Mouse (Mus musculus): ENCODE results near the gene Topbp1. TPM values are rescaled to one million over a fixed set of nuclear protein-coding genes. Genes with fewer than 3 reads are reported as not detected.

Gene Topbp1
- total and polyA plus RNA-seq, 2 experiments, result 1.9 to 8.4 TPM

DNA sequence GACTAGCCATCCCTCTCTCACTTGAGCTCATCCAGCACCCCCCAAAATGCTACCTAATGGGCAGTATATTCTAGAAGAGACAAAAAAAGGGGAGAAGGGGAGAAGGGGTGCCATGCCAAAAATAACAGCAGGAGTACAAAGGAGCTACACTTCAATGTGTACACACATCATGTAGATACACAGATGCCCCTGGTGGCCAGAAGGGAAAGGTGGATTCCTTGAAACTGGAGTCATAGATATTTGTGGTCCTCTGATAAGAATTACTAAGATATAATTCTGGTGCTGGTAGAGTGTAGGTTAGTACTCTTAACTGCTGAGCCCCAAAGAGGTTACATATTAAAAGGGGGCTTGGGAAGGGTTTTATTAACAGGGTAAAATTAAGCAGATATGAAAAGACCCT lies 52.9 kb downstream of the Topbp1 start:
- Histone ChIP-seq H3K9ac (ENCODE audit: low read depth, low read length) (no peak overlapping the region), H3K27me3 (ENCODE audit: control insufficient read depth, insufficient read depth, low read length) (no peaks in the 10 kb centered on the region), H3K4me1 (ENCODE audit: control insufficient read depth, insufficient read depth, low read length) (no peaks in the 10 kb centered on the region), H3K79me2 (ENCODE audit: control insufficient read depth, insufficient read depth, low read length) (no peaks in the 10 kb centered on the region; the same call in 1 of the 2 replicates), H3K36me3 (ENCODE audit: control insufficient read depth, insufficient read depth, low read length) (peaks cover 40% of the 10 kb centered on the region), H3K27ac (replicated peaks; ENCODE audit: insufficient read depth, low read depth, low read length) (no peak overlapping the region), H3K4me3 (ENCODE audit: insufficient read depth, low read depth, low read length) (no peak overlapping the region)
- no peak for DNase-seq (ENCODE audit: extremely low read depth, low read depth, low spot score)
- TF ChIP-seq POLR2A (IDR thresholded peaks at IDR 0.05; ENCODE audit: extremely low read depth, insufficient read depth, low read length) (no peak), CTCF (IDR thresholded peaks at IDR 0.05; ENCODE audit: low read depth, low read length) (no peak)

DNA sequence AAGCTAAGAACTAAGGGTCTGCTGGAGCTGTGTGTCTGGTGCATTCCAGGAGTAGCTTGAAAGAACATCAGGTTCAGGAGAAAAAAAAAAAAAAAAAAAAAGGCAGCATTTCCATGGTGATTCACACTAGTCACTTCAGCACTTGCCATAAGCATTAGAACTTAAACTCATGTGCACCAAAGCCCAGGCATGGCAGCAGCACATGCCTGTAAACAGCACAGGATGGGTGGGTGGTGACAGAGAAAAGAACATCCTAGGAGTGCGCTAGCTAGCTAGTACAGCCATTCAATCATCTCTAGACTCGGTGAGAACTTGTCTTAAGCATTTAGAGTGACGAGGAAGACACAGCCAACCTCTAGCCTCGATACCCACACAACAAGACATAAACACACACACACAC lies 53.5 kb downstream of the Topbp1 start:
- peaks cover 5% of the 10 kb centered on the region for H3K4me1 ChIP-seq (ENCODE audit: control insufficient read depth, insufficient read depth, low read length)
- H3K36me3 ChIP-seq (ENCODE audit: control insufficient read depth, insufficient read depth, low read length), result peaks cover 45% of the 10 kb centered on the region
- H3K79me2 ChIP-seq (ENCODE audit: control insufficient read depth, insufficient read depth, low read length), result peaks cover 5% of the 10 kb centered on the region; the same call in 1 of the 2 replicates
- TF ChIP-seq CTCF (IDR thresholded peaks at IDR 0.05; ENCODE audit: low read depth, low read length) (no peak), POLR2A (IDR thresholded peaks at IDR 0.05; ENCODE audit: extremely low read depth, insufficient read depth, low read length) (no peak)
- 93% methylated on average over 4 of the region's 4 CpGs for WGBS
- DNase-seq (ENCODE audit: extremely low read depth, low read depth, low spot score), result no peak
- H3K9ac ChIP-seq (ENCODE audit: low read depth, low read length), result no peak overlapping the region
- no peaks in the 10 kb centered on the region for H3K27me3 ChIP-seq (ENCODE audit: control insufficient read depth, insufficient read depth, low read length)
- no peak overlapping the region for H3K27ac ChIP-seq (replicated peaks; ENCODE audit: insufficient read depth, low read depth, low read length)
- H3K4me3 ChIP-seq (ENCODE audit: insufficient read depth, low read depth, low read length), result no peak overlapping the region

DNA sequence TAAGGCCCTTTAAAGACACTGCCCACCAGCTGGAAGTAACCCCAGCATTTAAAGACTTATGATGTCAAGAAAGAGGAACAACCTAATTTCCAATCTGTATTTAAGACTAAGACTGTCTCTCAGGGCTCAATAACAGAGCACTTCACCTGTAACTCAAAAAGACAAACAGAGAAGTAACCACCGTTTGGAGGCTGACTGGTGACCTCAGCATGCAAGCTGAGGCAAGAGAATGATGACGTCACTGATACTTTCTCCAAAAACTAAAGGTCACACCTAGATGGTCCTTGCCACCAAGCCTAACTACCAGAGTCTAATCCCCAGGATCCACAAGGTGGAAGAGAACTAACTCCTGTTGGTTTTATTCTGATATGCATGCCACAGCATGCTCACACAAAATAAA lies 55.6 kb downstream of the Topbp1 start:
- TF ChIP-seq CTCF (IDR thresholded peaks at IDR 0.05; ENCODE audit: low read depth, low read length) (no peak), POLR2A (IDR thresholded peaks at IDR 0.05; ENCODE audit: extremely low read depth, insufficient read depth, low read length) (no peak)
- peaks cover 45% of the 10 kb centered on the region for H3K36me3 ChIP-seq (ENCODE audit: control insufficient read depth, insufficient read depth, low read length)
- H3K4me1 ChIP-seq (ENCODE audit: control insufficient read depth, insufficient read depth, low read length), result peaks cover 5% of the 10 kb centered on the region
- H3K9ac ChIP-seq (ENCODE audit: low read depth, low read length), result no peak overlapping the region
- H3K4me3 ChIP-seq (ENCODE audit: insufficient read depth, low read depth, low read length), result no peak overlapping the region
- H3K27ac ChIP-seq (replicated peaks; ENCODE audit: insufficient read depth, low read depth, low read length), result no peak overlapping the region
- DNase-seq (ENCODE audit: extremely low read depth, low read depth, low spot score), result peak; percentile 37
- 20% methylated on average over 2 of the region's 2 CpGs for WGBS
- H3K79me2 ChIP-seq (ENCODE audit: control insufficient read depth, insufficient read depth, low read length), result peaks cover 10% of the 10 kb centered on the region; the same call in 1 of the 2 replicates
- H3K27me3 ChIP-seq (ENCODE audit: control insufficient read depth, insufficient read depth, low read length), result no peaks in the 10 kb centered on the region

DNA sequence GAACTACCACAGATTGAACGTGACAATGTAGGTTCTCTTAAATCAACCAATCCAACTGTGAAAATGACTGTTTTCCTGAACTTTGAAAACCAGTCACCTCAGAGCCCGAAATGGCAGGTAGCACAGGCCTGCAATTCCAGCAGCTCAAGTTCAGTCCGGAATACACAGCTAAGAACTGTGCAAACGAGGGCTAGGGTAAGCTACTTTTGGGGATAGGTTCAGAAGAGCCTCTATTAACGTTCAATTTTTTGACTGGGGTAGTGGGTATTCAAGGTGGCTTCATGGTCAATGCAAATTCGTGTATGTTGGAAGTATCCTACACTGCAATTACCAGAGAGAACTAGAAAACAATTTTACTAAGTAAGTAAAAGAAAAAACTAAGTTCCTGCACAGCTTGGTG lies 58.1 kb downstream of the Topbp1 start:
- peaks cover 9% of the 10 kb centered on the region for H3K4me1 ChIP-seq (ENCODE audit: control insufficient read depth, insufficient read depth, low read length)
- peaks cover 31% of the 10 kb centered on the region for H3K36me3 ChIP-seq (ENCODE audit: control insufficient read depth, insufficient read depth, low read length)
- no peak for TF ChIP-seq CTCF (IDR thresholded peaks at IDR 0.05; ENCODE audit: low read depth, low read length)
- H3K9ac ChIP-seq (ENCODE audit: low read depth, low read length), result no peak overlapping the region
- no peak for DNase-seq (ENCODE audit: extremely low read depth, low read depth, low spot score)
- H3K4me3 ChIP-seq (ENCODE audit: insufficient read depth, low read depth, low read length), result peak overlapping the region; percentile 10; the same call in 1 of the 2 replicates
- no peaks in the 10 kb centered on the region for H3K27me3 ChIP-seq (ENCODE audit: control insufficient read depth, insufficient read depth, low read length)
- H3K79me2 ChIP-seq (ENCODE audit: control insufficient read depth, insufficient read depth, low read length), result peaks cover 10% of the 10 kb centered on the region; the same call in 1 of the 2 replicates
- 0 out of 2 replicates have a peak overlapping the region, but pooled peaks have one; percentile 1 for H3K27ac ChIP-seq (replicated peaks; ENCODE audit: insufficient read depth, low read depth, low read length)
- 24% methylated on average over 6 of the region's 6 CpGs for WGBS

DNA sequence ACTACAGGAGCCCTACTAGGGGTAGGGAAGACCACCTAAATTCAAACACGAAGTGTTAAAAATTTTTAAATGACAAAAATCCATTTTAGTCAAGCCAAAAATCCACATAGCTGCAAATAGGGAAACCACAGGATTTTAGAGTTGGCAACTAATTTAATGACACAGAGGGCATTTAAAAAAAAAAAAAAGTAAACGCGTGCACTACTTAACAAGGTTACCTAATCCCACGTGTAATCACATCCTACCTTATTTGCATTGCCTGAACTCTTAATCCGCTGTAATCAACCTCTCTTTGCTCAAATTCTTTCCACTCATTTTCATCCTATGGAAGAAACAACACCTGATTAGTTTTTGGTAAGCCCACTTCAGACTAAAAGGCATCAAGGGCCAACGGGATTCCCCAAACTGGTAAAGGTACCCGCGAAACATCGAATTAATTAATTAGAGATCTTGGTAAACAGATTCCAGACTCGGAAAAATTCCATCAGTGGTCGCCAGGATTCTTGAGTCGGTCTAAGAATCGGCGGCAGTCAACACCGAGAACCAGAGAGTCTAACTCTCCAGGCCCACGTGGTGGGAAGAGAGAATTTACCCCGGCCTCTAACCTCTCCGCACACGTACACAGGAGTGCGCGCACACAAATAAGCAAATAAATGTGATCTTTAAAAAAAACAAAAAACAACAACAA lies 58.9 kb downstream of the Topbp1 start:
- no peak for TF ChIP-seq CTCF (IDR thresholded peaks at IDR 0.05; ENCODE audit: low read depth, low read length)
- TF ChIP-seq POLR2A (IDR thresholded peaks at IDR 0.05; ENCODE audit: extremely low read depth, insufficient read depth, low read length), result no peak

More for the DNA sequence above, 58.9 kb downstream of the Topbp1 start:
- peak overlapping the region; percentile 98 for H3K9ac ChIP-seq (ENCODE audit: low read depth, low read length)
- peaks cover 9% of the 10 kb centered on the region for H3K4me1 ChIP-seq (ENCODE audit: control insufficient read depth, insufficient read depth, low read length)
- peak overlapping the region; percentile 95 for H3K27ac ChIP-seq (replicated peaks; ENCODE audit: insufficient read depth, low read depth, low read length)
- H3K36me3 ChIP-seq (ENCODE audit: control insufficient read depth, insufficient read depth, low read length), result peaks cover 26% of the 10 kb centered on the region
- 2% methylated on average over 21 of the region's 21 CpGs for WGBS
- H3K79me2 ChIP-seq (ENCODE audit: control insufficient read depth, insufficient read depth, low read length), result peaks cover 10% of the 10 kb centered on the region; the same call in 1 of the 2 replicates
- peak; percentile 81 for DNase-seq (ENCODE audit: extremely low read depth, low read depth, low spot score)
- no peaks in the 10 kb centered on the region for H3K27me3 ChIP-seq (ENCODE audit: control insufficient read depth, insufficient read depth, low read length)
- H3K4me3 ChIP-seq (ENCODE audit: insufficient read depth, low read depth, low read length), result peak overlapping the region; percentile 99

Measured in liver, adult 2 months (tissue).